Mouse (Mus musculus) spleen, adult 2 months (tissue): Measurements from ENCODE around the gene Rit1.

ENCODE experiments used
- CTCF ChIP-seq: fragments of 200-500 bp; IDR thresholded peaks from 2 replicates; pipeline ENCODE4 v1.5.1; 2011; ENCODE audit warnings: mild to moderate bottlenecking, inconsistent platforms; ENCODE audit not compliant: insufficient read depth, insufficient read length, insufficient replicate concordance; ENCODE audit errors: extremely low read depth
- POLR2A ChIP-seq: fragments of 200-500 bp; IDR thresholded peaks from 2 replicates; pipeline ENCODE4 v1.6.1; 2011; ENCODE audit warnings: low read depth, low read length, inconsistent platforms

- TF ChIP-seq POLR2A = no peak
- TF ChIP-seq CTCF = no peak
These were observed 2.5 kb downstream of the Rit1 start for GRCm38 (mm10) chr3:88719098-88719497.
